Mouse (Mus musculus) heart, embryonic 16.5 days (tissue): ENCODE data around the gene Gm21118. TPM values are rescaled to one million over a fixed set of nuclear protein-coding genes. Genes with fewer than 3 reads are reported as not detected.
"Not testable (repeated sequence)": the region's sequence is repeated elsewhere in the genome, so short reads cannot be mapped to it uniquely, and the experiment has no call there.

ENCODE experiments used
- ATAC-seq: fragments of 200-750 bp; cut with Nextera tagmentation; replicated peaks from 2 replicates; pipeline ENCODE4 v1.8.0; 2017; ENCODE audit warnings: moderate number of reproducible peaks; ENCODE audit not compliant: insufficient read depth, low FRiP score; ENCODE audit errors: extremely low read depth
- H3K27ac ChIP-seq: fragments of 300-500 bp; sonication (generic); 2 replicates; pipeline ENCODE4 v1.5.1; 2014; ENCODE audit warnings: mild to moderate bottlenecking, low read length, control low read depth, moderate library complexity
- H3K27me3 ChIP-seq: fragments of 300-500 bp; sonication (generic); 2 replicates; pipeline ENCODE4 v1.6.1; 2014; ENCODE audit warnings: low read length, mixed read lengths; ENCODE audit not compliant: control insufficient read depth, insufficient read depth
- H3K36me3 ChIP-seq: fragments of 300-500 bp; sonication (generic); 2 replicates; pipeline ENCODE4 v1.6.1; 2014; ENCODE audit not compliant: control insufficient read depth, insufficient read depth
- H3K4me1 ChIP-seq: fragments of 300-500 bp; sonication (generic); 2 replicates; pipeline ENCODE4 v1.6.1; 2014; ENCODE audit warnings: low read length, mixed read lengths; ENCODE audit not compliant: control insufficient read depth, insufficient read depth
- H3K4me2 ChIP-seq: fragments of 300-500 bp; sonication (generic); 2 replicates; pipeline ENCODE4 v1.6.1; 2014; ENCODE audit warnings: low read depth, mild to moderate bottlenecking, control low read depth, low read length
- H3K4me3 ChIP-seq: fragments of 300-500 bp; sonication (generic); 2 replicates; pipeline ENCODE4 v1.5.1; 2014; ENCODE audit warnings: mild to moderate bottlenecking, control low read depth, low read length
- H3K9ac ChIP-seq: fragments of 300-500 bp; sonication (generic); 2 replicates; pipeline ENCODE4 v1.6.1; 2014; ENCODE audit warnings: low read length, control low read depth
- H3K9me3 ChIP-seq: fragments of 300-500 bp; sonication (generic); replicated peaks from 2 replicates; pipeline ENCODE4 v1.6.1; 2016; ENCODE audit warnings: low read length; ENCODE audit not compliant: control insufficient read depth
- WGBS: fragments of 180-500 bp; shearing (Covaris S2); extraction: QIAGEN DNeasy Blood & Tissue Kit; methylation state at CpG from one replicate; pipeline ENCODE4 v1.1.7; 2014; 5-methylcytosine and 5-hydroxymethylcytosine counted together
- polyA plus RNA-seq: library from polyadenylated mRNA; unstranded; fragments of >200 nt; fragmentation: Nextera tagmentation; extraction: Ambion mirVana; gene quantifications from 2 replicates; pipeline ENCODE4 v1.2.1, GENCODE M21; 2015

Gene Gm21118
- not detected in 2 replicates for polyA plus RNA-seq

DNA sequence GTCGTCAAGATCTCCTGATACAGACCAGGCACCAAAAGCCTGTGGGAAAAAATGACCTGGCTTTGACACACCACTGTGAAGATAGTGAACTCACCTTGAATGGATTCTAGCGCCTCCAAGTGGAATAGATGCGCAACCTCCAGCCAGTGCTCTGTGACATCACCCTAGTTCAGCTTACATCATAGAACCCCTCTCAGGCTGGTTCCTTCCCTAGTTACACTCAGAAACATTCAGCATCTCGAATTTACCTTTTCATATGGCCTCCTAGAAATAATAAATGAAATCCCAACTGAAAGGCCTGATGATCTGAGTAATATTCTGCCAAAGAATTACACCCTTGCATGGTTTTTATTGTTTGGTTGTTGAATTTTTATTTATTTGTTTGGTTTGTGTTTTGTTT, at the start of gene Gm21118:
Gene Gm21118, minus strand, starts transcription at position 101 of the 400 bp plus-strand sequence.
- H3K27ac ChIP-seq = not testable (repeated sequence)

DNA sequence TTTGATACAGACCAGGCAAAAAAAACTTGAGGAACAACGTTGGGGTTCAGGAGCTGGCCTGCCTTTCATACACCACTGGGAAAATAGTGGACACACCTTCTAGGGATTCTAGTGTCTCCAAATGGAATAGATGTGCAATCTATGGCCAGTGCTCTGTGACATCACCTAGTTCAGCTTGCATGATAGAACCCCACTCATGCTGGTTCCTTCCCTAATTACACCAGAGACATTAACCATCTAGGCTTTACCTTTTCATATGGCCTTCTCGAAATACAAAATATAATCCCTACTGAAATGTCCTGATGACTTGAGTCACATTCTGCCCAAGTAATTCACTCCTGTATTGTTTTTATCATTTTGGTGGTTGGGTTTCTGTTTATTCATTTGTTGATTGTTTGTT, 29.7 kb upstream of the Gm21118 start, which contains the start of the genes Gm29423 and Gm29644:
Gene Gm29423, minus strand, starts transcription at position 101 of the 400 bp plus-strand sequence.
Gene Gm29644, minus strand, starts transcription at position 157 of the 400 bp plus-strand sequence.
- WGBS = no CpG with 5 or more reads among the region's 2 CpGs

More for the DNA sequence above, at the start of gene Gm21118:
- not testable (repeated sequence) for H3K9me3 ChIP-seq, H3K9ac ChIP-seq, H3K4me1 ChIP-seq, H3K4me3 ChIP-seq, H3K4me2 ChIP-seq, H3K36me3 ChIP-seq, H3K27me3 ChIP-seq, ATAC-seq
- no CpG with 5 or more reads among the region's 4 CpGs for WGBS

More for the DNA sequence above, 29.7 kb upstream of the Gm21118 start, which contains the start of the genes Gm29423 and Gm29644:
- H3K27me3 ChIP-seq, H3K9ac ChIP-seq, H3K36me3 ChIP-seq, H3K4me3 ChIP-seq, ATAC-seq, H3K4me1 ChIP-seq, H3K4me2 ChIP-seq, H3K27ac ChIP-seq, H3K9me3 ChIP-seq: not testable (repeated sequence)

Other genes with a start within 250 kb of the Gm21118 start
- not detected in 2 replicates for gene Gm29423, start 29.6 kb upstream of the Gm21118 start, polyA plus RNA-seq
- not detected in 2 replicates for gene Gm29644, start 29.7 kb upstream of the Gm21118 start, polyA plus RNA-seq
- not detected in 2 replicates for gene Gm20888, start 168.2 kb upstream of the Gm21118 start, polyA plus RNA-seq